Mouse (Mus musculus) testis, adult 2 months (tissue): ENCODE data around the gene Gramd4. TPM values are rescaled to one million over a fixed set of nuclear protein-coding genes. Genes with fewer than 3 reads are reported as not detected.
"Not testable (repeated sequence)": the region's sequence is repeated elsewhere in the genome, so short reads cannot be mapped to it uniquely, and the experiment has no call there.

Source experiments
- H3K27ac ChIP-seq: fragments of 200-500 bp; 2 replicates; pipeline ENCODE4 v1.5.1; 2012; ENCODE audit warnings: low read depth, low read length; ENCODE audit not compliant: control insufficient read depth, insufficient read depth
- H3K27me3 ChIP-seq: fragments of 200-500 bp; 2 replicates; pipeline ENCODE4 v1.6.1; 2012; ENCODE audit warnings: mild to moderate bottlenecking, low read length, moderate library complexity; ENCODE audit not compliant: control insufficient read depth, insufficient read depth
- H3K36me3 ChIP-seq: fragments of 200-500 bp; 2 replicates; pipeline ENCODE4 v1.6.1; 2012; ENCODE audit warnings: mild to moderate bottlenecking, low read length; ENCODE audit not compliant: control insufficient read depth, insufficient read depth
- H3K4me1 ChIP-seq: fragments of 200-500 bp; 2 replicates; pipeline ENCODE4 v1.6.1; 2012; ENCODE audit warnings: low read length; ENCODE audit not compliant: control insufficient read depth, insufficient read depth
- H3K4me3 ChIP-seq: fragments of 200-500 bp; 2 replicates; pipeline ENCODE4 v1.5.1; 2012; ENCODE audit warnings: low read depth, mild to moderate bottlenecking, low read length, moderate library complexity, mixed read lengths; ENCODE audit not compliant: control insufficient read depth
- CTCF ChIP-seq: fragments of 200-500 bp; IDR thresholded peaks from 2 replicates; pipeline ENCODE4 v1.5.1; 2012; ENCODE audit warnings: low read depth, mild to moderate bottlenecking, inconsistent platforms, low read length, moderate library complexity; ENCODE audit not compliant: control insufficient read depth, insufficient read depth, insufficient replicate concordance
- POLR2A ChIP-seq: fragments of 200-500 bp; IDR thresholded peaks from 2 replicates; pipeline ENCODE4 v1.6.1; 2012; ENCODE audit warnings: low read depth, mild to moderate bottlenecking, inconsistent platforms, low read length, moderate library complexity; ENCODE audit not compliant: control insufficient read depth
- polyA plus RNA-seq: library from polyadenylated mRNA; depleted of rRNA; stranded (reverse); fragments of >200 nt; gene quantifications from 2 replicates; pipeline ENCODE4 v1.2.3, GENCODE M21; 2012

Gramd4 gene
- polyA plus RNA-seq, 1 experiment = 1.6 TPM

GRCm38 (mm10) chr15:86050170-86050743 is 7.2 kb upstream of the Gramd4 start:
- H3K27ac ChIP-seq = no peak overlapping the region
- no peaks in the 10 kb centered on the region for H3K4me1 ChIP-seq
- no peak for TF ChIP-seq POLR2A
- no peaks in the 10 kb centered on the region for H3K36me3 ChIP-seq
- no peak overlapping the region for H3K4me3 ChIP-seq
- H3K27me3 ChIP-seq = no peaks in the 10 kb centered on the region

- no peak overlapping the region for H3K4me3 ChIP-seq
- TF ChIP-seq POLR2A (no peak), CTCF (no peak)
- no peaks in the 10 kb centered on the region for H3K27me3 ChIP-seq
- H3K36me3 ChIP-seq = no peaks in the 10 kb centered on the region
- no peak overlapping the region for H3K27ac ChIP-seq
- no peaks in the 10 kb centered on the region for H3K4me1 ChIP-seq
Observed at GRCm38 (mm10) chr15:86051152-86051551, 6.3 kb upstream of the Gramd4 start.

GRCm38 (mm10) chr15:86051878-86052478 is 5.5 kb upstream of the Gramd4 start:
- Histone ChIP-seq H3K27me3 (no peaks in the 10 kb centered on the region), H3K4me1 (no peaks in the 10 kb centered on the region), H3K36me3 (no peaks in the 10 kb centered on the region), H3K4me3 (no peak overlapping the region), H3K27ac (no peak overlapping the region)
- TF ChIP-seq CTCF = no peak
- no peak for TF ChIP-seq POLR2A

GRCm38 (mm10) chr15:86053890-86054536 is 3.5 kb upstream of the Gramd4 start:
- H3K27me3 ChIP-seq = no peaks in the 10 kb centered on the region
- H3K4me1 ChIP-seq = peaks cover 7% of the 10 kb centered on the region
- H3K4me3 ChIP-seq = no peak overlapping the region
- H3K27ac ChIP-seq = no peak overlapping the region
- TF ChIP-seq CTCF (peak; percentile 85), POLR2A (no peak)
- H3K36me3 ChIP-seq = no peaks in the 10 kb centered on the region

GRCm38 (mm10) chr15:86054861-86055260 is 2.6 kb upstream of the Gramd4 start:
- not testable (repeated sequence) for H3K27ac ChIP-seq, H3K4me3 ChIP-seq, H3K27me3 ChIP-seq, H3K36me3 ChIP-seq
- peaks cover 12% of the 10 kb centered on the region for H3K4me1 ChIP-seq

- Histone ChIP-seq H3K36me3 (no peaks in the 10 kb centered on the region), H3K4me1 (peaks cover 12% of the 10 kb centered on the region), H3K27me3 (no peaks in the 10 kb centered on the region), H3K4me3 (no peak overlapping the region), H3K27ac (no peak overlapping the region)
- no peak for TF ChIP-seq POLR2A
- TF ChIP-seq CTCF = no peak
Observed at GRCm38 (mm10) chr15:86056221-86056760, 1.2 kb upstream of the Gramd4 start.

GRCm38 (mm10) chr15:86057908-86058307 is 413 bp downstream of the Gramd4 start:
- TF ChIP-seq POLR2A (no peak), CTCF (no peak)
- Histone ChIP-seq H3K4me1 (peaks cover 12% of the 10 kb centered on the region), H3K4me3 (peak overlapping the region; percentile 62), H3K27me3 (no peaks in the 10 kb centered on the region), H3K36me3 (no peaks in the 10 kb centered on the region), H3K27ac (no peak overlapping the region)

GRCm38 (mm10) chr15:86058394-86058915 is 960 bp downstream of the Gramd4 start:
- TF ChIP-seq POLR2A = peak; percentile 51; the same call in 1 of the 2 replicates
- no peak for TF ChIP-seq CTCF
- Histone ChIP-seq H3K4me3 (peak overlapping the region; percentile 86), H3K36me3 (no peaks in the 10 kb centered on the region), H3K27ac (no peak overlapping the region), H3K4me1 (peaks cover 12% of the 10 kb centered on the region), H3K27me3 (no peaks in the 10 kb centered on the region)
